Mouse (Mus musculus) thymus, adult 2 months (tissue): ENCODE data around the gene Odf3l1. TPM values are rescaled to one million over a fixed set of nuclear protein-coding genes. Genes with fewer than 3 reads are reported as not detected.

Source experiments
- DNase-seq: peaks from one replicate; pipeline ENCODE4 v3.0.0; 2021
- H3K27ac ChIP-seq: fragments of 200-500 bp; 2 replicates; pipeline ENCODE4 v1.5.1; 2012; ENCODE audit warnings: low read length, control low read depth; ENCODE audit not compliant: control insufficient read depth, insufficient read depth
- H3K27me3 ChIP-seq: fragments of 200-500 bp; 2 replicates; pipeline ENCODE4 v1.6.1; 2012; ENCODE audit warnings: mild to moderate bottlenecking, low read length, moderate library complexity, mixed read lengths; ENCODE audit not compliant: control insufficient read depth, insufficient read depth
- H3K36me3 ChIP-seq: fragments of 200-500 bp; 2 replicates; pipeline ENCODE4 v1.6.1; 2012; ENCODE audit warnings: mild to moderate bottlenecking, low read length, moderate library complexity; ENCODE audit not compliant: control insufficient read depth, insufficient read depth
- H3K4me1 ChIP-seq: fragments of 200-500 bp; replicated peaks from 2 replicates; pipeline ENCODE4 v1.6.1; 2012; ENCODE audit warnings: low read length; ENCODE audit not compliant: control insufficient read depth, insufficient read depth
- H3K4me3 ChIP-seq: fragments of 200-500 bp; 2 replicates; pipeline ENCODE4 v1.5.1; 2012; ENCODE audit warnings: mild to moderate bottlenecking, low read length, control low read depth, moderate library complexity; ENCODE audit not compliant: control insufficient read depth, insufficient read depth
- CTCF ChIP-seq: fragments of 200-500 bp; IDR thresholded peaks from 2 replicates; pipeline ENCODE4 v1.5.1; 2012; ENCODE audit warnings: mild to moderate bottlenecking, control low read depth, low read length, moderate library complexity, borderline replicate concordance; ENCODE audit not compliant: control insufficient read depth, poor library complexity, insufficient read depth; ENCODE audit errors: extremely low read depth
- POLR2A ChIP-seq: fragments of 200-500 bp; IDR thresholded peaks from 2 replicates; pipeline ENCODE4 v1.6.1; 2012; ENCODE audit warnings: mild to moderate bottlenecking, low read length, control low read depth, moderate library complexity; ENCODE audit not compliant: control insufficient read depth, poor library complexity, insufficient read depth; ENCODE audit errors: extremely low read depth
- WGBS: fragments of 180-500 bp; shearing (Covaris S2); methylation state at CpG from one replicate; pipeline ENCODE4 v1.1.7; 2018; 5-methylcytosine and 5-hydroxymethylcytosine counted together
- polyA plus RNA-seq: library from polyadenylated mRNA; depleted of rRNA; stranded (reverse); fragments of >200 nt; gene quantifications from 2 replicates; pipeline ENCODE4 v1.2.3, GENCODE M21; 2012

Odf3l1 gene
- polyA plus RNA-seq, 1 experiment: 2.2 TPM

GRCm38 (mm10) chr9:56865673-56866400, 1.4 kb upstream of the Odf3l1 start:
- no peaks in the 10 kb centered on the region for H3K36me3 ChIP-seq
- 84% methylated on average over 11 of the region's 11 CpGs for WGBS
- no peak overlapping the region for H3K27ac ChIP-seq
- H3K27me3 ChIP-seq: no peaks in the 10 kb centered on the region
- peaks cover 1% of the 10 kb centered on the region; the same call in 1 of the 2 replicates for H3K4me1 ChIP-seq
- H3K4me3 ChIP-seq: no peak overlapping the region
- DNase-seq: no peak
- TF ChIP-seq CTCF (no peak), POLR2A (no peak)

GRCm38 (mm10) chr9:56864832-56865231, 353 bp upstream of the Odf3l1 start, which contains the start of gene Cspg4:
TSS of gene Cspg4 (plus strand) at chr9:56865033.
- H3K4me1 ChIP-seq: no peaks in the 10 kb centered on the region
- no peaks in the 10 kb centered on the region for H3K27me3 ChIP-seq
- H3K36me3 ChIP-seq: no peaks in the 10 kb centered on the region
- no peak within 1 kb of the TSS for H3K4me3 ChIP-seq
- WGBS: 25% methylated on average over 24 of the region's 24 CpGs
- TF ChIP-seq POLR2A (no peak), CTCF (no peak)
- H3K27ac ChIP-seq: no peak within 1 kb of the TSS
- DNase-seq: no peak

GRCm38 (mm10) chr9:56862863-56863262, 1.6 kb downstream of the Odf3l1 start:
- no peak for DNase-seq
- Histone ChIP-seq H3K27me3 (no peaks in the 10 kb centered on the region), H3K4me1 (no peaks in the 10 kb centered on the region), H3K36me3 (no peaks in the 10 kb centered on the region), H3K4me3 (no peak overlapping the region), H3K27ac (no peak overlapping the region)
- 71% methylated on average over 2 of the region's 2 CpGs for WGBS
- TF ChIP-seq CTCF (no peak), POLR2A (no peak)

GRCm38 (mm10) chr9:56860486-56861269, 3.8 kb downstream of the Odf3l1 start:
- H3K36me3 ChIP-seq: no peaks in the 10 kb centered on the region
- WGBS: 76% methylated on average over 15 of the region's 15 CpGs
- H3K27ac ChIP-seq: no peak overlapping the region
- no peak for TF ChIP-seq CTCF
- TF ChIP-seq POLR2A: no peak
- H3K4me1 ChIP-seq: no peaks in the 10 kb centered on the region
- no peaks in the 10 kb centered on the region for H3K27me3 ChIP-seq
- H3K4me3 ChIP-seq: no peak overlapping the region
- no peak for DNase-seq

- H3K4me1 ChIP-seq: no peaks in the 10 kb centered on the region
- 88% methylated on average over 3 of the region's 3 CpGs for WGBS
- H3K4me3 ChIP-seq: no peak overlapping the region
- no peak for TF ChIP-seq POLR2A
- no peak for TF ChIP-seq CTCF
- no peak for DNase-seq
- no peaks in the 10 kb centered on the region for H3K36me3 ChIP-seq
- no peak overlapping the region for H3K27ac ChIP-seq
- H3K27me3 ChIP-seq: no peaks in the 10 kb centered on the region
These were observed 4.4 kb downstream of the Odf3l1 start for GRCm38 (mm10) chr9:56860035-56860434.

- no peak for DNase-seq
- 65% methylated on average over 3 of the region's 3 CpGs for WGBS
These were observed 7.0 kb downstream of the Odf3l1 start for GRCm38 (mm10) chr9:56857463-56857862.

More at GRCm38 (mm10) chr9:56857463-56857862, 7.0 kb downstream of the Odf3l1 start:
- Histone ChIP-seq H3K36me3 (no peaks in the 10 kb centered on the region), H3K27me3 (no peaks in the 10 kb centered on the region), H3K27ac (no peak overlapping the region), H3K4me3 (no peak overlapping the region), H3K4me1 (no peaks in the 10 kb centered on the region)
- TF ChIP-seq CTCF: no peak
- TF ChIP-seq POLR2A: no peak
